Mouse (Mus musculus): ENCODE measurements around the gene Decr2.
"Not testable (repeated sequence)": the region's sequence is repeated elsewhere in the genome, so short reads cannot be mapped to it uniquely, and the experiment has no call there.

Decr2 gene

DNA sequence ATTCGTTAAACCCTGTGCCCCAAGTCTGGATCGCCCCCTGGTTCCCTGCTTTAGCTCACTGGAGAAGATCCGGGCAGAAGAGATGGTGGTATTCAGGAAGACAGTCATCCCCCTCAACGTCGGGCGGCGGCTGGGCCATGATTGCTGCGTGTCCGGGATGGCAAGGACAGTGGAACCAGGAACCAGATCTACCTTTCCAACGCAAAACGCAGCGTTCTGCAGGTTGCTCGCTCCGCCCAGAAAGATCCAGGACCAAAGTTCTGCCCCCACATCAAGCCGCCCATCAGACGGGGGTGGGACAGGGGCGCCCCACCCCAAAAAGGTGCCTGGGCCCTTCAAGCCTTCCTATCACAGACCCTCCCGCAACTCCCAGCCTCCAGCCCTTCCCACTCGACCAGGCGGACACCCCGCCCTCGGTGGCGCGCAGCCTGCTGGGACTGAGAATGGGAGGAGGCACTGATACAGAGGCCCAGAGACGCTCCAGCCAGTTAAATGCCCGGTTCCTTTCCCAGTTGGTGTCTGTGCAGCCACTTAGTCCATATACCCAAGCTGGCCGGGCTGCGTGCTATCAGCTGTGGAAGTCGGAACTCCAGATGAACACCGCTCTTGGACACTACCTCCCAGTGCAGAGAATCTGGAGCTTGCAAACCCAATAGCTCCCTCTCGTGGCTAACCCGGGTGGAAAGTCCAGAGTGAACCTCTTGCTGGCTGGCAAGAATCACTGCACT is at the start of gene Decr2:
Gene Decr2 (minus strand): TSS at position 433 of the 728 bp plus-strand sequence.
- DNase-seq (ENCODE audit: low read depth): peak; percentile 90

DNA sequence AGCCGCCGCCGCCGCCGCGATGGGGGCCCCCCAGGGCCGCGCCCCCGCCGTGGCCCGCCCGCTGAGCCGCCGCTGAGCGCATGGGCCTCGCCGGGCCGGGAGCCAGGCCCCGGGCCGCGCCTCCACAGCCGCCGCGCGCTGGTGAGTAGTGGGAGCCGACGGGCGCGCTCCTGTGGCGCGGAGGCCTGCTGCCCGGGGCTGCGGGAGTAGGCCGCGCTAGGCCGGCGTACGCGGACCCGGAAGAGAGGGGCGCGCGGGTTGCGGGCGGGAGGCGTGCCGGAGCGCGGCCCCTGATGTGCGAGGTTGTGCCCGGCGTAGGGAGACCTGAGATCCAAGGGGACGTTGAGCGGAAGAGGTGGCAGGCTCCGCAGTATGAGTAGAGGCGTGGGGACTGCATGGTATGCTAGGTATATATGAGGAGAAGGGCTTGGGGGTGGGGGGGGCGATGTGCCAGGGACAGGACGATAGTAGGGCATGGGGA is 48.8 kb upstream of the Decr2 start:
- DNase-seq (ENCODE audit: low read depth): no peak

DNA sequence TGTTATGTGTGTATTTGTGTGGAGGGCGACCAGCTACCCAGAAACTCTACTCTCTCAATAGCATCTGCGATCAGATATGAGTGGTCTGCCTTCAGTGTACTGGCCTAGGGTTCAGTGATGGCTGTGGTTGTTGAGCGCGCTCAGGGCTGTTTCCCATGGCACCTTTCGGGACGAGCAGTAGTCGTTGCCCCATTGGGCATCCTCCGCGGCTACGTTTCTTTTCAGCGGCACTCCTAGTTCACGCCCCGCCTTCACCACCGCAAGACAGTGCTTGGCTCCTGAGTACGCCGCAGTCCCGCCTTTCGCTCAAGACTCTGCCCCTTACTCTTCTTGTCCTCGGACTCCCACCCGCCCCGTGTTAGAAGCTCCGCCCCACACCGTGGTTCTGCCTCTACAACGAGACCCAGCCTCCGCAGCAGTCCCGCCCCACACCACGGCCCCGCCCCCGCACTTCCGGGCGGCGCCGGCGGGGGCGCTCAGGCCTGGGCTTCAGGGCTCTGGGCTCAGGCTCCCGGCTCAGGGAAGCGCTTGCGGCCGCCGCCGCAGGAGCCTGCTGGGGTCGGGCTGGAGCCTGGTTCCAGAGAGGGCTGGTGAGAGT is 48.2 kb upstream of the Decr2 start, which contains the start of gene Axin1:
Gene Axin1 (plus strand): TSS at position 450 of the 598 bp plus-strand sequence.
- DNase-seq (ENCODE audit: low read depth): peak; percentile 96

DNA sequence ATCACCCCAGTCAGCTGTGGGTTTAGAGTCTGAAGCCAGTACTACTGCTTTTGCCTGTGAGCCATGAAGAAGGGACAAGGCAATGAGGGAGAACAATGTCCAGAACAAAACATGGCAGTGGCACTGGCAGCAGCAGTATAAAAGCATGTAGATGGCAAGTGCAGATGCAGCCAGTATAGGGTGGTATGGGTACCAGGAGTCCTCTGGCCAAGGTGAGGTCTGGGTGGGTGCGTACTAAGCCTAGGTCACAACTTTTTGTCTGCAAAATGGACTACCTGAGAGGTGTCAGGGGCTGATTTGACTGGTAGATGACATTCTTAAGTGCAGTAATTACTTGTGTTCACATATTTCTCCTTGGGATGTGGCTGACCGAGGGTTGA is 47.6 kb upstream of the Decr2 start:
- no peak for DNase-seq (ENCODE audit: low read depth)

DNA sequence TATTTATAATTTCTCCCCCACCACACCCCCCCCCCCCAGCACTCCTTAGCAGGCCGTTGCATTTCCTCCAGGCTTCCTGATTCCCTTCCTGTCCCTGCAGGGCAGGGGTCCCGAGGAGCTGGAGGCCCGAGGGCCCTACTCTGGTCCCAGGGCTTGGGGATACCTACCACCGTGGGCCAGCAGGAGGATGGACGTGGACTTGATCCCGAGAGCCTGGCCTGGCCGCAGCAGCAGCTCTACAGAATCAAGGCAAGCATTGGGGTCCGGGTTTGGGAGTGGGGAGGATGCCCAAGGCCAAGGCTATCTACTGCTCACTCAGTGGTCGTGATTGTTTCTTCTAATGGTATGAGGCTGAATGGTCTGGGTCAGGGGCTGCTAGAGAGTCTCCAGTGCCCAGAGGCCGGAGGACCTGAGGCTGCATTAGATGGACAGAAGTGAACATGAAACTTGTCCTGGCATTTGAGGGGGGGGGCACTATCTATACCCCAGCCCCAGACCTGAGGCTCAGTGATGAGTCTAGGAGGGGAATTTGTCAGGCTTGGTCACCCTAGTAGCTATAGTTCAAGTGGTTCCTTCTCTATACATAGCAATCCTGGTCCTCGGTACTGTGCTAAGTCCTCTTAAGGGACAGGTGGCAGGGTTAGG is 47.1 kb upstream of the Decr2 start:
- DNase-seq (ENCODE audit: low read depth): no peak

DNA sequence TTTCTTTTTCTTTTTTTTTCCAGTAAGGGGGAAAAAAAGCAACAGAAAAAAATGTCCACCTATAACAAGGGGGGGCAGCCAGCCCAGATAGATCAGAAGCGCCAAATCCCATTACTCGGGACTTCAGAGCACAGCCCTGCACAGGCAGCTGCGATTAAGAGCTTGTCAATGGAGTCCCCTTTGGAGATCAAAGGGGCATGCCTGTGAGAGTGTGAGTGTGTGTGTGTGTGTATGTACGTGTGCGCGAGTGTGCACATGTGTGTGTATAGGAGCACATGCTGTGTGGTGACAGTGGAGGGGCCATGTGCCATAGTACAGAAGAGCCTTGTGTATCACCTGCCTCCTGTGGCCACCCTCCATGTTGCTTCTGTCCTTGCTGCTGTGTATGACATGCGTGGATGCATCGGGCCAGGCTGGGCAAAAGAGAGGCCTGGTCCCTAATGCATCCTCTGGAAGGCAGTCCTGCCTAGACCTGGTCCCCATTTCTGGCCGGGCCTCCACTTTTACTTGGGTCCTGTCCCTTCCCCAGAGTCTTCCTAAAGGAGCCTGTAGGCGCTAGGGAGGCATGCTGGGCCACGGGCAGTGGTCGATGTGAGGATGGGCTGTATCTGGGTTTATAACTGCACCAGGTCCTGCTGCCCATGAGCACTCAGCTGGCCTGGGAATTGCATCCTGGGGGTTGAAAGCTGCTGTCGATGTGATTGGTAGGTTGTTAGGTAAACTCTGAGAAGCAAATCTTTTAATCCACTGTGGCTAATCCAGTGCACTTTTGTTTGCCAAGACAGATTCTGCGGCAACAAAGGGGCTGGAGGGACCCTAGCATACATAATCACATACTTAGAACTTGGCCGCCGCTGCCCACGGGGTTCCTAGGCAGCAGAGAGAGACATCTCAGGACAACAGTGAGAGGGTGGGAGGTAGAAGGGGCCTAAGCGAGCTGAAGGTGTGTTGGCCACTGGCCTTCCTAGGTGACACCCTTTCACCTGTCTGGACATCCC is 42.0 kb upstream of the Decr2 start:
- no peak for DNase-seq (ENCODE audit: low read depth)

DNA sequence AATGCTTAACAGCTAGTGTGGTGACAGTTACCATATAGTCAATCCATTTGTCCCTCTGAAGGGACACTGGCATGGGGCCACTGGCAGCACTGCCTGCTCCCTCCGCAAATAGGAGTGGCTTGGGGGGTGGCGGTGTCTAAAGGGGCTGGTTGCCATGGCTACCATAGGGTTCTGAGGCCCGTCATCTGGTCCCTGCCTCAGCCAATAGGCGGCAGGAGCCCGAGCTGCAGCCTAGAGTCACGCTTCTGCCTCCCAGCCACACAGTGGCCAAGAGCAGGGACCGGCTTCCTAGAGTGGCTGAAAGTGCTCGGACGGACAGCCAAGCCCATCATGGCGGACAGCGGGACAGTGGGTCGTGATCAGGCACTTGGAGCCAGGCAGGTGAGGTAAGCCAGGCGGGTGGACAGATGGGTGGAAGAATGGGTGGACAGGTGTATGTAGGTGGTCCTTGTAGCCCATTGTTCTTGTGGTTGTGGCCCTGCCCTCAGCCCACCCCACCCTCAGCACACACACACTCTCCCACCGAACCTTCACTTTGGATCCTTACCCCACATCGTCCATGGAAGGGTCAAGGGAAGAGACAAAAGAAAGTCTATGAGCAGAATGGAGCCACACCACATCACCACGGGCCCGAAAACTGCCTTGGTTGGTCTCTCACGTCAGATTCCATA is 41.1 kb upstream of the Decr2 start:
- DNase-seq (ENCODE audit: low read depth): no peak

DNA sequence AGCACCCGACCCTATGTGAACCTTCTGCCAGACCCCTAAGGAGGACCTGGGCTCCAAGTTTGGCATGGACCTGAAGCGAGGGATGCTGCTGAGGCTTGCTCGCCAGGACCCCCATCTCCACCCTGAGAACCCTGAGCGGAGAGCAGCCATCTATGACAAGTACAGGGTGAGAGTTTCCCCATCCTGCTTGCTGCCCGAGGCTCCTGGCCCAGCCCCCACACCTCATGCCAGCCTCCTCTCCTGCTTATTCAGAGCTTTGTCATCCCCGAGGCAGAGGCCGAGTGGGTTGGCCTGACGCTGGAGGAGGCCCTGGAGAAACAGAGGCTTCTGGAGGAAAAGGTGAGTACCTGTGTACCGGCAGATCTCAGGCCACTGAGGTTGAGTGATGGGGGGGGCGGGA is 35.1 kb upstream of the Decr2 start:
- no peak for DNase-seq (ENCODE audit: low read depth)

DNA sequence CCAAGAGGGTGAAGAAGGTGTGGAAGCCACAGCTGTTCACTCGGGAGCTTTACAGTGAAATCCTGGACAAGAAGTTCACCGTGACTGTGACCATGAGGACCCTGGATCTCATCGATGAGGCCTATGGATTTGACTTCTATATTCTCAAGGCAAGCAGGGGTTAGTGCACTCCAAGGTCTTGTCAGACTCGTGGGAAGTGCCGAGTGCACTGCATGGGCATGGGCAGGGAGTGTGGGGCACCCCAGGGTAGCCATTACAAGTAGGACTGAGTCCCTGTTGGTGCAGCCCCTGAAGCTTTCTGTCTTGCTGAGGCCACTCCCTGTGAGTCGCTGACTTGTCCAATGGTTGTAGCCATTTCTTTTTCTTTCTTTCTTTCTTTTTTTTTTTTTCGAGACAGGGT is 34.4 kb upstream of the Decr2 start:
- no peak for DNase-seq (ENCODE audit: low read depth)

DNA sequence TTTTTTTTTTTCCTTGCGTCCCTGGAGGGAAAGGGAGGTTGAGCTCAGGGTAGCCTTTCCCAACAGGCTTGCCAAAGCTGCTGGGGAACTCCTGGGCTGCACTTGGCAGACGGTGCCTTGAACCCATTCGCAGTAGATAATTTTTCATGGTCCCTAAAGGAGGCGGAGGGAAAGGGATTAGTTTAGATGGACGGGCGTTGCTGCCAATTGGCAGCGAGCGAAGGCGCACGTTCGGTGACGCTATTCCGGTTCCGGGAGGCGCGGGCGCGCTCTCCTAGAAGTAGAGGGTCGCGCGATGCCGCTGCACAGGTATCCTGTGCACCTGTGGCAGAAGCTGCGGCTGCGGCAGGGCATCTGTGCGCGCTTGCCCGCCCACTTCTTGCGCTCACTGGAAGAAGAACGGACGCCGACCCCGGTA is 33.1 kb upstream of the Decr2 start, which contains the start of gene Mrpl28:
Gene Mrpl28 (plus strand): TSS at position 234 of the 418 bp plus-strand sequence.
- DNase-seq (ENCODE audit: low read depth): peak; percentile 94

DNA sequence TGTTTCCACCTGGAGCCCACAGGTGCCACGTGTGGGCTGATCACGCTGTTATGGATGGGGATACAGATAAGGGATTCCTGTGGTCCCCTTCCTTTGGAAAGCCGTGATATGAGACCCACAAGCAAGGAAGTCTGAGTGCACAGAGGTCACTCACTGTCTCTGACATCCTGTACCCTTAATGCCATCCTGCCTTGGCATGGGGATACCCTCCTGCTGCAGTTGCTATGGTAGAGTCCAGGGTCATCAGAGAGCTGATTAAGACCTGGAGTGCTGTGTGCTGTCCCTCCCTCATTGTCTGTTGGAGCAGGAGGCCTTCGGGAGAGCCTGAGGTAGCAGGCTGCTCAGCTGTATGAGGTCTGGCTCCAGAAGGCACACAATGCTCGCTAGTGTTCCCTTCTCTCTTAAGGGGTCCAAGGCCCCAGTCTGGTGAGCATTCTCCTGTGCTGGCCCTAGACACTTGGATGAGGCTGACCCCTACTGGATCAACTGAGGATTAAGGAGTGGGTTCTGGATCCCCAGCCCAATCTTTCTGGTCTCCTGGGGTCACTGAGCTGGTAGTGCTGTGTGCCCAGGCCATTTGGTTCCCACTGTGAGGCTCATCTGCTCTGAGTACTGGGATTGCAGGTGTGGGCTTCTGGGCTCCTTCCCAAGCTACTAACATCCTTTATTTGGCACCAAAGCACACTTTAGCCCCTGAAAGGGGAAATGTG is 32.4 kb upstream of the Decr2 start:
- DNase-seq (ENCODE audit: low read depth): no peak

DNA sequence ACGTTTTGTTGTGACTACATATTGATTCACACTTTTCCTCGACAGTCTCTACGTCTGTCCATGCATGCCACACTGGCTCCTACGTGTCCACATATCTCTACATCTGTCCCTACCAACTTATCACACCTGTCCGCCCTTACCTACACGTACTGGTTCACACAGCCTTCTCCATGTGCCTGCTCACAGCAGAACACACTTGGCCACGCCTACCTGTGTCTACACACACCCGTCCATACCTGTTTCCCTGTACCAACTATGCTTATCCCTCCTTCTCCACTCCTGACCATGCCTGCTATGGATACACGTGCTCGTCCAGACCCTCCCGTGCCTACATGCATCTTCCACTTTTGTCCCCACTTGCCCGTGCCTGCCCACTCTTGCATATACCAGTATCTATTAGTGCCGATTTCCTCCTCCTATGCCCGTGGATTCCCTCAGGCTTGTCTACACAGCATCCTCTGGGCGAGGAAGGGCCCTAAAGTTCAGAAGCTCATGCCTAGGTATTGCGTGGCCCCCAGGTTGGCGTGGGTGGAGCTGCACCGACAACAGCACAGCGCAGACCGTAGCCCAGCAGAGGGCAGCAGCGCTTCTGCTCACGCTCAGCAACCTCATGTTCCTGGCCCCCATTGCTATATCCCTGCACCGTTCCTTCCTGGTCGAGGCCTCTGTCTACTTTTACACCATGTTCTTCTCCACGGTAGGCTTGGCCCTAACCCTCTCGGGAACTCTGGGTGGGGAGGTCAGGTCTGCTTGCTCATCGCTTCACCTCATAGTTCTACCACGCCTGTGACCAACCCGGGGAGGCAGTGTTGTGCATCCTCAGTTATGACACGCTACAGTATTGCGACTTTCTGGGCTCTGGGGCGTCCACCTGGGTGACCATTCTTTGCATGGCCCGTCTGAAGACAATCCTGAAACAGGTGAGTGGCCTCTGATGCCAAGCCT is 29.9 kb upstream of the Decr2 start:
- peak; percentile 61 for DNase-seq (ENCODE audit: low read depth)

DNA sequence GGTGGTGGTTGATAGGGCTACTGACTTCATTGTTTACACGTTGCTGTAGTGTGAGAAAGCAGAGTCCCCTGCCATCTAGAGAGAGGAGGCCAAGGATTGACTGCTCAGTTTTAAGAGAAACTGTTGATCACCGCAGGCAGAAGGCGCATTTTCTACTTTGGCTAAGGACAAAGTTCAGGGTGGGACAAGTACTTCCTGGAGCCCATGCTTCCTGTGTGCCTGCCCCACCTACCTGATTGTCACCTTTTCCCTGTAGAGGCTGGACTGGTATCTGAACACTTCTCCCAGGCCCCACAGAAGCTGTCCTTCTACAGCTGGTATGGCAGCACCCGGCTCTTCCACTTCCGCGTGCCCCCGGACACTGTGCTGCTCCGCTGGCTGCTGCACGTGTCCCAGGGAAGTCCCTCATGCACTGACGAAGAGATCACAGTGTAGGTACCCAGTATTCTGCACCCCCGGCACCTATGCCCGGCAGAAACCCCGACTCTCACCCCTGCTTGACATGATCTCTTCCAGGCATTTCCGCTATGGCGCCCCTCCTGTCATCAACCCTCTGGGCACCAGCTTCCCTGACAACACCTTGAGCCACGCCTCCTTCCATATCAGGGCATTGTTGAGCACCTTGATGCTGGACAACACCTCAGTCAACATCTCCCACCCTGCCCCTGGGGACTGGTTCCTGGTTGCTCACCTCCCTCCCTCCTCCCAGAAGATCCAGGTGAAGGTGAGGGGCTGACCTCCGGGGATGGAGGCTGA is 26.5 kb upstream of the Decr2 start:
- no peak for DNase-seq (ENCODE audit: low read depth)

DNA sequence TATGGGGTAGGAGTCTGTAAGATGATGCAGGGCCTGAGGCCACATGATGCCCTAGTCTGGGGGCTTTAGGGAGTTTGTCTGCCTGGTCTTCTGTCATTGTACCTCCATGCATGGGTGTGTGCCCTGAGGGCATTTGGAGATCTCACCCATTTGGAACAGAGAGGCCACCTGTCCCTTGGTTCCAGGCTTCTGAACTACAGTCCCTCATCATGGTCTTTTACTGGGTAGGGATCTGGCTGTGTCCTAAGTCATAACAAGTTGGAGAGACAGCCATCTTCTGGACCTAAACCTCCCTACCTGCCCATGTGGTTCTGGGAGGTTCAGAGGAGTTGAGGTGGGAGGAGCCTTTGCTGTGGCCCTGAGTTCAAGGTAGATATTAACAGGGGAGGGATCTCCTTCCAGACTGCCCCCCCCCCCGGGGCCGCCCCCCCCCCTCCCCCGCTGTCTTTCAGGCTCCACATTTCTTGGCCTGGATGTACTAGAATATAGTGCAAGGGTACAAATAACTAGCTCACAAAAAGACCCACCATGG is 25.9 kb upstream of the Decr2 start:
- DNase-seq (ENCODE audit: low read depth): no peak

DNA sequence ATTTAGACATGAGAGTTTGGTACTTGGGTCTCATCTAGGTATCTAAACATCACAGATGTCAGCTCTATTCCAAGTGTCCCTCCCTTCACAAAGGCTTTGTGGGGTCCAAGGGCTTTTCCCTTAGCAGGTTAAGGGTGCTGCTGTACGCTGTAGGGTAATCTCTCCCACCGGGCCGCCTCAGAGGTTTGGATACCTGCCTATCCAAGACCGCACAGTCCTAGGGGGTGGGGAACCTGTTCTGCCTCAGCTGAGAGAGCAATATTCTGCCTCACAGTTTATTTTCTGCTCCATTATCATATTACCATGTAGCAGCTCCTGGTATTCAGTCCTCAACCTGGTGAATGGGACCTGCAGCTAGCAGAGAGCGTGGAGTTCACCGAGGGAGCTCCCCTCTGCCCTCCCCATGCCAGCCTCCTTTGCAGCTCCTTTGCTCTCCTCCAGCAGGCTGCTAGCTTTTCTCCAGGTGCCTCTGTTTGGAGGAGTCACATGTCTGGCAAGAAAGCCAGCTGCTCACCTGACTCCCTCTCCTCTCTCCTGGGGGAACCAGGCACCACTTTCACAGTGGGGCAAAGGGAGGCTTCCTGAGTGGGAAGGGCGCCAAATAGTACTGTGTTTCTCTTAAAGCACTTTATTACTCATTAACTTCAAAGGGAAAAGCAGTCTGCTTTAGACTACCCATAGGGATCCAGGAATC is 25.2 kb upstream of the Decr2 start:
- no peak for DNase-seq (ENCODE audit: low read depth)

DNA sequence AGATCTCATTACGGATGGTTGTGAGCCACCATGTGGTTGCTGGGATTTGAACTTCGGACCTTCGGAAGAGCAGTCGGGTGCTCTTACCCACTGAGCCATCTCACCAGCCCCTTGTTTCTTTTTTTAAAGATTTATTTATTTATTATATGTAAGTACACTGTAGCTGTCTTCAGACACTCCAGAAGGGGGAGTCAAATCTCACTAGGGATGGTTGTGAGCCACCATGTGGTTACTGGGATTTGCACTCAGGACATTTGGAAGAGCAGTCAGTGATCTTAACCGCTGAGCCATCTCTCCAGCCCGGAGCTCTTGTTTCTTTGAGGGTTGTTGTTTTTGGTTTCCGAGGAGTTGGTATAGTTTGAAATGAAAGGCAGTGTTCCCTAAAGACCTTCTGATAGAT is 24.3 kb upstream of the Decr2 start:
- DNase-seq (ENCODE audit: low read depth): not testable (repeated sequence)

DNA sequence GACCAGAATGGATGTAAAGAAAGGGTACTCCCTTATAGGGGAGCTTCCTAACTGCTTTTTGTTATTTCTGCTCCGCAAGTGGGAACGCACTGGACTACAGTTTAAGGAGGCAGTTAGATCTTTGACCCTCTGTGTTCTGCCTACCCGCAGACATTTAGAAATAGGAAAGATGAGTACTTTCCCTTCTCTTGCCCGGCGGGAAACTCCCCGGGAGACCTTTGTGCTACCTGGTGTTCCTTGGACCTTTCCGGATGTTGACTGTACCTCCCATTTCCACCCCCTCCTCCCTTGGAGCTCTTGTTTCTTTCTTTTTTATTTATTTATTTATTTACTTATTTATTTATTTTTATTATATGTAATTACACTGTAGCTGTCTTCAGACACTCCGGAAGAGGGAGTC is 23.9 kb upstream of the Decr2 start:
- DNase-seq (ENCODE audit: low read depth): no peak

Measured in c-Kit-positive CD71-negative TER-119-negative erythroid progenitor cells, embryonic 14.5 days (primary cell).